Mouse (Mus musculus) lung, postnatal 0 days (tissue): ENCODE measurements at regions not wholly inside any gene's neighbourhood (a gene's known extent, or its start where the extent isn't known, plus 50 kb on each side); places are given as distances from the start of the nearest gene placed in this dataset.

Experiments
- ATAC-seq: fragments of 200-750 bp; cut with Nextera tagmentation; 2 replicates; pipeline ENCODE4 v1.8.0; 2017; ENCODE audit warnings: moderate library complexity
- DNase-seq: peaks from one replicate; pipeline ENCODE4 v3.0.0-alpha.2; 2016; ENCODE audit warnings: low spot score
- H3K27ac ChIP-seq: fragments of 300-500 bp; sonication (generic); 2 replicates; pipeline ENCODE4 v1.5.1; 2014; ENCODE audit warnings: antibody characterized with exemption, mild to moderate bottlenecking, low read length, mixed read lengths
- H3K27me3 ChIP-seq: fragments of 300-500 bp; sonication (generic); replicated peaks from 2 replicates; pipeline ENCODE4 v1.6.1; 2014; ENCODE audit warnings: low read length, mixed read lengths; ENCODE audit not compliant: insufficient read depth
- H3K36me3 ChIP-seq: fragments of 300-500 bp; sonication (generic); 2 replicates; pipeline ENCODE4 v1.6.1; 2014; ENCODE audit warnings: low read length, mixed read lengths; ENCODE audit not compliant: insufficient read depth
- H3K4me1 ChIP-seq: fragments of 300-500 bp; sonication (generic); 2 replicates; pipeline ENCODE4 v1.6.1; 2014; ENCODE audit warnings: antibody characterized with exemption, low read depth, low read length, mixed read lengths; ENCODE audit not compliant: insufficient read depth
- H3K4me2 ChIP-seq: fragments of 300-500 bp; sonication (generic); replicated peaks from 2 replicates; pipeline ENCODE4 v1.6.1; 2014; ENCODE audit warnings: low read depth, mild to moderate bottlenecking, low read length, moderate library complexity, mixed read lengths
- H3K4me3 ChIP-seq: fragments of 300-500 bp; sonication (generic); 2 replicates; pipeline ENCODE4 v1.5.1; 2014; ENCODE audit warnings: low read depth, low read length
- H3K9ac ChIP-seq: fragments of 300-500 bp; sonication (generic); replicated peaks from 2 replicates; pipeline ENCODE4 v1.6.1; 2014; ENCODE audit warnings: low read depth, mild to moderate bottlenecking
- H3K9me3 ChIP-seq: fragments of 300-500 bp; sonication (generic); 2 replicates; pipeline ENCODE4 v1.6.1; 2016; ENCODE audit warnings: low read length, mixed read lengths
- CTCF ChIP-seq: IDR thresholded peaks from 2 replicates; pipeline ENCODE4 v1.5.1; 2016; ENCODE audit warnings: antibody characterized with exemption, mild to moderate bottlenecking
- EP300 ChIP-seq: IDR thresholded peaks from 2 replicates; pipeline ENCODE4 v1.6.1; 2016; ENCODE audit warnings: antibody characterized with exemption, mild to moderate bottlenecking, control low read depth
- WGBS: fragments of 180-500 bp; shearing (Covaris S2); extraction: QIAGEN DNeasy Blood & Tissue Kit; methylation state at CpG from one replicate; pipeline ENCODE4 v1.1.7; 2014; 5-methylcytosine and 5-hydroxymethylcytosine counted together

- Histone ChIP-seq H3K4me2 (no peak overlapping the region), H3K9ac (no peak overlapping the region), H3K27me3 (no peaks in the 10 kb centered on the region), H3K4me3 (no peak overlapping the region), H3K9me3 (no peaks in the 10 kb centered on the region), H3K36me3 (no peaks in the 10 kb centered on the region), H3K4me1 (0 out of 2 replicates have a peak, but pooled peaks cover 3% of the 10 kb centered on the region), H3K27ac (no peak overlapping the region)
- ATAC-seq = peak; percentile 21; the same call in 1 of the 2 replicates
- 49% methylated on average over 23 of the region's 23 CpGs for WGBS
- DNase-seq = no peak
- no peak for TF ChIP-seq CTCF
- 0 out of 2 replicates have a peak, but pooled peaks have one; percentile 9 for TF ChIP-seq EP300
These were observed 238.4 kb downstream of the Uaca start for GRCm38 (mm10) chr9:61032448-61033433.

- 57% methylated on average over 9 of the region's 9 CpGs for WGBS
- no peaks in the 10 kb centered on the region for H3K27me3 ChIP-seq
- no peaks in the 10 kb centered on the region for H3K9me3 ChIP-seq
- H3K27ac ChIP-seq = no peak overlapping the region
- DNase-seq = peak; percentile 65
- no peak overlapping the region for H3K4me3 ChIP-seq
- TF ChIP-seq CTCF = no peak
- TF ChIP-seq EP300 = no peak
- H3K4me1 ChIP-seq = 0 out of 2 replicates have a peak, but pooled peaks cover 3% of the 10 kb centered on the region
- no peaks in the 10 kb centered on the region for H3K36me3 ChIP-seq
- peak; percentile 70 for ATAC-seq
- H3K9ac ChIP-seq = no peak overlapping the region
- no peak overlapping the region for H3K4me2 ChIP-seq
These were observed 239.3 kb downstream of the Uaca start for GRCm38 (mm10) chr9:61033593-61033992.

- 52% methylated on average over 2 of the region's 2 CpGs for WGBS
- no peak for DNase-seq
- Histone ChIP-seq H3K9ac (no peak overlapping the region), H3K27me3 (no peaks in the 10 kb centered on the region), H3K4me1 (no peaks in the 10 kb centered on the region), H3K4me2 (no peak overlapping the region), H3K4me3 (no peak overlapping the region), H3K36me3 (no peaks in the 10 kb centered on the region), H3K9me3 (no peaks in the 10 kb centered on the region), H3K27ac (no peak overlapping the region)
- no peak for ATAC-seq
- no peak for TF ChIP-seq CTCF
- TF ChIP-seq EP300 = no peak
These were observed 247.7 kb downstream of the Uaca start for GRCm38 (mm10) chr9:61042063-61042462.

GRCm38 (mm10) chr9:61044983-61045382 is 250.6 kb downstream of the Uaca start:
- Histone ChIP-seq H3K27me3 (0 out of 2 replicates have a peak, but pooled peaks cover 6% of the 10 kb centered on the region), H3K9me3 (no peaks in the 10 kb centered on the region), H3K9ac (no peak overlapping the region), H3K27ac (no peak overlapping the region), H3K4me2 (no peak overlapping the region), H3K4me1 (no peaks in the 10 kb centered on the region), H3K4me3 (no peak overlapping the region), H3K36me3 (no peaks in the 10 kb centered on the region)
- DNase-seq (no peak), ATAC-seq (no peak)
- WGBS = 67% methylated on average over 14 of the region's 14 CpGs
- TF ChIP-seq EP300 = no peak
- TF ChIP-seq CTCF = no peak

- peak; percentile 89 for TF ChIP-seq CTCF
- no peak for TF ChIP-seq EP300
- 0 out of 2 replicates have a peak, but pooled peaks cover 6% of the 10 kb centered on the region for H3K27me3 ChIP-seq
- no peaks in the 10 kb centered on the region for H3K4me1 ChIP-seq
- no peak overlapping the region for H3K27ac ChIP-seq
- H3K36me3 ChIP-seq = no peaks in the 10 kb centered on the region
- H3K4me3 ChIP-seq = no peak overlapping the region
- 18% methylated on average over 7 of the region's 7 CpGs for WGBS
- no peak overlapping the region for H3K9ac ChIP-seq
- ATAC-seq = no peak
- no peak overlapping the region for H3K4me2 ChIP-seq
- DNase-seq = peak; percentile 72
- no peaks in the 10 kb centered on the region for H3K9me3 ChIP-seq
These were observed 252.2 kb downstream of the Uaca start for GRCm38 (mm10) chr9:61046517-61046916.

- Histone ChIP-seq H3K4me3 (no peak overlapping the region), H3K36me3 (no peaks in the 10 kb centered on the region), H3K9me3 (no peaks in the 10 kb centered on the region), H3K27ac (no peak overlapping the region), H3K4me1 (no peaks in the 10 kb centered on the region), H3K4me2 (no peak overlapping the region), H3K9ac (no peak overlapping the region), H3K27me3 (0 out of 2 replicates have a peak, but pooled peaks cover 6% of the 10 kb centered on the region)
- ATAC-seq = no peak
- TF ChIP-seq CTCF = no peak
- 65% methylated on average over 11 of the region's 11 CpGs for WGBS
- DNase-seq = no peak
These were observed 252.9 kb downstream of the Uaca start for GRCm38 (mm10) chr9:61047289-61047688.
